Mouse (Mus musculus) hindbrain, postnatal 0 days (tissue): ENCODE measurements at regions not wholly inside any gene's neighbourhood (a gene's known extent, or its start where the extent isn't known, plus 50 kb on each side); places are given as distances from the start of the nearest gene placed in this dataset.

Experiments
- ATAC-seq: fragments of 200-750 bp; cut with Nextera tagmentation; 2 replicates; pipeline ENCODE4 v1.8.0; 2017; ENCODE audit warnings: mild to moderate bottlenecking, moderate TSS enrichment, moderate library complexity
- DNase-seq: peaks from one replicate; pipeline ENCODE4 v3.0.0-alpha.2; 2015; ENCODE audit warnings: low spot score
- H3K27ac ChIP-seq: fragments of 300-500 bp; sonication (generic); 2 replicates; pipeline ENCODE4 v1.5.1; 2014; ENCODE audit warnings: mild to moderate bottlenecking
- H3K27me3 ChIP-seq: fragments of 300-500 bp; sonication (generic); 2 replicates; pipeline ENCODE4 v1.6.1; 2014; ENCODE audit warnings: low read length, mixed read lengths; ENCODE audit not compliant: insufficient read depth
- H3K36me3 ChIP-seq: fragments of 300-500 bp; sonication (generic); 2 replicates; pipeline ENCODE4 v1.6.1; 2014; ENCODE audit warnings: low read length, mixed read lengths; ENCODE audit not compliant: insufficient read depth
- H3K4me1 ChIP-seq: fragments of 300-500 bp; sonication (generic); 2 replicates; pipeline ENCODE4 v1.6.1; 2014; ENCODE audit warnings: antibody characterized with exemption, low read length, mixed read lengths; ENCODE audit not compliant: insufficient read depth
- H3K4me2 ChIP-seq: fragments of 300-500 bp; sonication (generic); 2 replicates; pipeline ENCODE4 v1.6.1; 2014; ENCODE audit warnings: low read depth, mild to moderate bottlenecking, low read length, moderate library complexity, mixed read lengths
- H3K4me3 ChIP-seq: fragments of 300-500 bp; sonication (generic); 2 replicates; pipeline ENCODE4 v1.5.1; 2014; ENCODE audit warnings: low read length
- H3K9ac ChIP-seq: fragments of 300-500 bp; sonication (generic); replicated peaks from 2 replicates; pipeline ENCODE4 v1.6.1; 2014; ENCODE audit warnings: mild to moderate bottlenecking, low read length, moderate library complexity, mixed read lengths
- H3K9me3 ChIP-seq: fragments of 300-500 bp; sonication (generic); 2 replicates; pipeline ENCODE4 v1.6.1; 2016; ENCODE audit warnings: low read length, mixed read lengths
- CTCF ChIP-seq: IDR thresholded peaks from 2 replicates; pipeline ENCODE4 v1.5.1; 2016; ENCODE audit warnings: antibody characterized with exemption, control low read depth, low read depth
- WGBS: fragments of 180-500 bp; shearing (Covaris S2); extraction: QIAGEN DNeasy Blood & Tissue Kit; methylation state at CpG from one replicate; pipeline ENCODE4 v1.1.7; 2014; 5-methylcytosine and 5-hydroxymethylcytosine counted together

GRCm38 (mm10) chr8:26363616-26364015 is 244.3 kb downstream of the Gm45692 start:
- no peak overlapping the region for H3K4me2 ChIP-seq
- ATAC-seq: no peak
- no peak overlapping the region for H3K9ac ChIP-seq
- no peak overlapping the region for H3K4me3 ChIP-seq
- H3K27me3 ChIP-seq: no peaks in the 10 kb centered on the region
- no peak for TF ChIP-seq CTCF
- WGBS: 79% methylated on average over 4 of the region's 4 CpGs
- no peaks in the 10 kb centered on the region for H3K36me3 ChIP-seq
- no peak for DNase-seq
- H3K9me3 ChIP-seq: no peaks in the 10 kb centered on the region
- H3K4me1 ChIP-seq: no peaks in the 10 kb centered on the region
- no peak overlapping the region for H3K27ac ChIP-seq

GRCm38 (mm10) chr8:26364637-26365036 is 245.3 kb downstream of the Gm45692 start:
- DNase-seq (peak; percentile 37), ATAC-seq (no peak)
- no peak for TF ChIP-seq CTCF
- no peaks in the 10 kb centered on the region for H3K9me3 ChIP-seq
- no peak overlapping the region for H3K4me3 ChIP-seq
- H3K36me3 ChIP-seq: no peaks in the 10 kb centered on the region
- H3K4me2 ChIP-seq: no peak overlapping the region
- H3K27ac ChIP-seq: no peak overlapping the region
- 64% methylated on average over 4 of the region's 4 CpGs for WGBS
- H3K9ac ChIP-seq: no peak overlapping the region
- no peaks in the 10 kb centered on the region for H3K27me3 ChIP-seq
- no peaks in the 10 kb centered on the region for H3K4me1 ChIP-seq

GRCm38 (mm10) chr8:26380668-26381067 is 261.3 kb downstream of the Gm45692 start:
- H3K9me3 ChIP-seq: peaks cover 5% of the 10 kb centered on the region; the same call in 1 of the 2 replicates
- peak; percentile 86 for TF ChIP-seq CTCF
- ATAC-seq (no peak), DNase-seq (peak; percentile 81)
- H3K27ac ChIP-seq: no peak overlapping the region
- no peak overlapping the region for H3K4me2 ChIP-seq
- no peaks in the 10 kb centered on the region for H3K4me1 ChIP-seq
- H3K4me3 ChIP-seq: no peak overlapping the region
- H3K9ac ChIP-seq: no peak overlapping the region
- no peaks in the 10 kb centered on the region for H3K27me3 ChIP-seq
- 38% methylated on average over 3 of the region's 3 CpGs for WGBS
- H3K36me3 ChIP-seq: no peaks in the 10 kb centered on the region

GRCm38 (mm10) chr8:26382426-26382825 is 263.1 kb downstream of the Gm45692 start:
- no peaks in the 10 kb centered on the region for H3K36me3 ChIP-seq
- TF ChIP-seq CTCF: no peak
- no peak overlapping the region for H3K4me3 ChIP-seq
- H3K9ac ChIP-seq: no peak overlapping the region
- no peak overlapping the region for H3K4me2 ChIP-seq
- no peak overlapping the region for H3K27ac ChIP-seq
- ATAC-seq (no peak), DNase-seq (no peak)
- peaks cover 5% of the 10 kb centered on the region; the same call in 1 of the 2 replicates for H3K9me3 ChIP-seq
- H3K4me1 ChIP-seq: no peaks in the 10 kb centered on the region
- no peaks in the 10 kb centered on the region for H3K27me3 ChIP-seq
- WGBS: 87% methylated on average over 7 of the region's 7 CpGs

- no peaks in the 10 kb centered on the region for H3K4me1 ChIP-seq
- no peak for TF ChIP-seq CTCF
- DNase-seq (no peak), ATAC-seq (no peak)
- no peak overlapping the region for H3K27ac ChIP-seq
- H3K36me3 ChIP-seq: no peaks in the 10 kb centered on the region
- no peaks in the 10 kb centered on the region for H3K27me3 ChIP-seq
- H3K4me3 ChIP-seq: no peak overlapping the region
- H3K9ac ChIP-seq: no peak overlapping the region
- no peaks in the 10 kb centered on the region for H3K9me3 ChIP-seq
- WGBS: 41% methylated on average over 3 of the region's 3 CpGs
- no peak overlapping the region for H3K4me2 ChIP-seq
These were observed 264.6 kb downstream of the Gm45692 start for GRCm38 (mm10) chr8:26383886-26384285.

- no peak for ATAC-seq
- Histone ChIP-seq H3K4me3 (no peak overlapping the region), H3K27me3 (no peaks in the 10 kb centered on the region), H3K4me2 (no peak overlapping the region), H3K9ac (no peak overlapping the region), H3K4me1 (no peaks in the 10 kb centered on the region), H3K27ac (no peak overlapping the region), H3K36me3 (no peaks in the 10 kb centered on the region), H3K9me3 (no peaks in the 10 kb centered on the region)
- DNase-seq: peak; percentile 15
- no peak for TF ChIP-seq CTCF
- WGBS: 13% methylated on average over 3 of the region's 3 CpGs
These were observed 265.1 kb downstream of the Gm45692 start for GRCm38 (mm10) chr8:26384305-26384993.

- DNase-seq (peak; percentile 6), ATAC-seq (no peak)
- whole genome bisulfite sequencing: 30% methylated on average over 6 of the region's 6 CpGs
- H3K4me1 ChIP-seq: no peaks in the 10 kb centered on the region
- TF ChIP-seq CTCF: no peak
- no peaks in the 10 kb centered on the region for H3K27me3 ChIP-seq
- no peaks in the 10 kb centered on the region for H3K9me3 ChIP-seq
- H3K9ac ChIP-seq: no peak overlapping the region
- no peaks in the 10 kb centered on the region for H3K36me3 ChIP-seq
- H3K4me3 ChIP-seq: no peak overlapping the region
- no peak overlapping the region for H3K27ac ChIP-seq
- no peak overlapping the region for H3K4me2 ChIP-seq
These were observed 265.6 kb downstream of the Gm45692 start for GRCm38 (mm10) chr8:26384994-26385345.
